Mouse (Mus musculus) MEL (cell line): Measurements from ENCODE around the gene Serp1.
A peak's percentile ranks its signal among the peaks of the same experiment; 100 is the strongest.

Experiments used
- CTCF ChIP-seq, 3 experiments: IDR thresholded peaks in 2 of 3; conservative IDR thresholded peaks in 1 of 3; 2 replicates each; pipeline ENCODE4 v1.5.1; 2011 to 2012; ENCODE audit warnings: low read length in 3 of 3, low read depth in 2 of 3, mild to moderate bottlenecking in 2 of 3, improper control_type of control experiment in 1 of 3, inconsistent platforms in 1 of 3, mixed read lengths in 1 of 3, moderate library complexity in 1 of 3; ENCODE audit not compliant: control insufficient read depth in 1 of 3, insufficient read depth in 1 of 3, poor library complexity in 1 of 3, severe bottlenecking in 1 of 3
- EP300 ChIP-seq, 2 experiments: IDR thresholded peaks; 2 replicates each; pipeline ENCODE4 v1.6.1; 2011; ENCODE audit warnings: improper control_type of control experiment in 2 of 2, low read length in 2 of 2, low read depth in 1 of 2, mild to moderate bottlenecking in 1 of 2
- ETS1 ChIP-seq: IDR thresholded peaks from 2 replicates; pipeline ENCODE4 v1.6.1; 2012; ENCODE audit warnings: low read depth, mild to moderate bottlenecking, inconsistent platforms, low read length, improper control_type of control experiment, moderate library complexity
- GATA1 ChIP-seq: IDR thresholded peaks from 2 replicates; pipeline ENCODE4 v1.6.1; 2011; ENCODE audit warnings: low read depth, low read length, improper control_type of control experiment
- MAFK ChIP-seq: IDR thresholded peaks from 2 replicates; pipeline ENCODE4 v1.6.1; 2011; ENCODE audit warnings: low read depth, mild to moderate bottlenecking, low read length, improper control_type of control experiment, borderline replicate concordance
- MYC ChIP-seq: IDR thresholded peaks from 2 replicates; pipeline ENCODE4 v1.6.1; 2011; ENCODE audit warnings: low read depth, mild to moderate bottlenecking, low read length, improper control_type of control experiment, moderate library complexity
- SIN3A ChIP-seq: IDR thresholded peaks from 2 replicates; pipeline ENCODE4 v1.6.1; 2012; ENCODE audit warnings: low read length, improper control_type of control experiment, inconsistent platforms
- TCF12 ChIP-seq: IDR thresholded peaks from 2 replicates; pipeline ENCODE4 v1.6.1; 2014; ENCODE audit warnings: low read depth, mild to moderate bottlenecking, inconsistent platforms, low read length, improper control_type of control experiment, moderate library complexity

GRCm38 (mm10) chr3:58503720-58504333 lies 21.9 kb downstream of the Serp1 start:
- TF ChIP-seq TCF12 (peak; percentile 48; the same call in 1 of the 2 replicates), CTCF (IDR thresholded peaks at IDR 0.05 in 2 of 3, conservative IDR thresholded peaks at IDR 0.05 in 1 of 3; ENCODE audit: control insufficient read depth in 1 of 3, insufficient read depth in 1 of 3, low read depth in 2 of 3, low read length in 3 of 3, poor library complexity in 1 of 3, severe bottlenecking in 1 of 3) (peak in 1 of 3 experiments; percentile 62; a peak in 2 of 6 replicates), EP300 (IDR thresholded peaks at IDR 0.05; ENCODE audit: low read depth in 1 of 2, low read length in 2 of 2) (peak; percentile 39 to 48; a peak in 3 of 4 replicates), ETS1 (peak; percentile 57), GATA1 (peak; percentile 60; the same call in 1 of the 2 replicates), MYC (peak; percentile 98), MAFK (no peak), SIN3A (peak; percentile 61)
